Mouse (Mus musculus) R1 (cell line): ENCODE measurements around the gene Foxj1.
A peak's percentile ranks its signal among the peaks of the same experiment; 100 is the strongest.

Experiments
- DNase-seq: peaks from one replicate; pipeline ENCODE4 v3.0.0-alpha.2; 2018; ENCODE audit warnings: low read depth, low spot score

Gene Foxj1

GRCm38 (mm10) chr11:116305423-116305822 lies 29.8 kb downstream of the Foxj1 start:
- no peak for DNase-seq

- DNase-seq = no peak
These were observed 36.6 kb downstream of the Foxj1 start for GRCm38 (mm10) chr11:116298621-116299020.

GRCm38 (mm10) chr11:116298221-116298620 lies 37.0 kb downstream of the Foxj1 start:
- DNase-seq = no peak

- DNase-seq = no peak
These were observed 38.2 kb downstream of the Foxj1 start for GRCm38 (mm10) chr11:116297017-116297416.

- no peak for DNase-seq
These were observed 38.9 kb downstream of the Foxj1 start for GRCm38 (mm10) chr11:116296191-116296734.

GRCm38 (mm10) chr11:116294319-116294718 lies 40.9 kb downstream of the Foxj1 start:
- peak; percentile 80 for DNase-seq

DNA sequence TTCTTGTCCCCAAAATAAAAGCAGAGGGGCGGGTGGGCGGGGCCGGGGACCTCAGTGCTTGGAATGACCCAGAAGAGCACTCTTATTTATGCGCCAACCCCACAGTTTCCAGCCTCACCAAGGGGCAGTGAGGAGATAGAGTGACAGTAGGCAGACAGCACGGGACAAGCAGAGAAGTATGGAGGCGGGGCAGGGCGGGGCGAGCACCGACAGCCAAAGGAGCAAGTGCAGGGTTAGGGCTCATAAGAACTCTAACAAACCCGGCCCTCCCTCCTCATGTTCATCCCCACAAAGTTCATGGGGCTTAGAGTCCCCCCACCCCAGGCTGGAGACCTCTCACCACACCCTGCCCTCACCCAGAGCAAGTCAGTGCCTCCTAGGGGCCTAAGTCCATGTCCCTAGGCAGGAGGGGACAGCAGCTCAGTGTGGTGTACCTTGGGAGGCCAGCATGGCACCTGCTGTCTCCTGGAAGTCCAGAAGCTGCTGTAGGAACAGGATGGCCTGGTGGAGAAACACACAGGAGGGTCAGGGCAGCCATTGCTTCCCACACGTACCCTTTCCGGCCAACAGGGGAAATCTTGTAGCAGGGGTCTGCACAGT lies 41.6 kb downstream of the Foxj1 start:
- no peak for DNase-seq

GRCm38 (mm10) chr11:116292401-116292800 lies 42.8 kb downstream of the Foxj1 start:
- DNase-seq = no peak

- DNase-seq = no peak
These were observed 44.6 kb downstream of the Foxj1 start for GRCm38 (mm10) chr11:116290556-116290955.

- no peak for DNase-seq
These were observed 47.8 kb downstream of the Foxj1 start for GRCm38 (mm10) chr11:116287351-116287750.

DNA sequence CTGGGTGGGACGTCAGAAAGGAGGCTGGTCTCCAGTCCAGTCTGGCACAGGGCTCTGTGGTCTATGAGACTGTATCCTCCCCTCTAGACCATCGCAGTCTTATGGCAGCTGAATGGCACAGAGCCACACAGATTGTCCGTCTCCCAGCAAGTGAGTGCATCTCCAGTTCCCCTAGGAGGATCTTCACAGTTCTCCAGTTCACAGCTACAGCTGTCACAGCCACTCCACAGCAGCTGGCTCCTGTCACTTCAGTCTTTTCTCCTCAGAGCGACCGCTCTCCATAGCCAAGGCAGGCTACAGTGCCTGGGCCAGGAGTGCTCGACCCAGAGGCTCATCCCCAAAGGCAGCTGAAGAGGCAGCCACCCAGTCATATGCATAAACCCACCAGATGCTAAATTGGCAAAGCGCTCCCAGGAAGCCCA lies 49.4 kb downstream of the Foxj1 start:
- no peak for DNase-seq

GRCm38 (mm10) chr11:116283982-116284381 lies 51.2 kb downstream of the Foxj1 start:
- DNase-seq = no peak

DNA sequence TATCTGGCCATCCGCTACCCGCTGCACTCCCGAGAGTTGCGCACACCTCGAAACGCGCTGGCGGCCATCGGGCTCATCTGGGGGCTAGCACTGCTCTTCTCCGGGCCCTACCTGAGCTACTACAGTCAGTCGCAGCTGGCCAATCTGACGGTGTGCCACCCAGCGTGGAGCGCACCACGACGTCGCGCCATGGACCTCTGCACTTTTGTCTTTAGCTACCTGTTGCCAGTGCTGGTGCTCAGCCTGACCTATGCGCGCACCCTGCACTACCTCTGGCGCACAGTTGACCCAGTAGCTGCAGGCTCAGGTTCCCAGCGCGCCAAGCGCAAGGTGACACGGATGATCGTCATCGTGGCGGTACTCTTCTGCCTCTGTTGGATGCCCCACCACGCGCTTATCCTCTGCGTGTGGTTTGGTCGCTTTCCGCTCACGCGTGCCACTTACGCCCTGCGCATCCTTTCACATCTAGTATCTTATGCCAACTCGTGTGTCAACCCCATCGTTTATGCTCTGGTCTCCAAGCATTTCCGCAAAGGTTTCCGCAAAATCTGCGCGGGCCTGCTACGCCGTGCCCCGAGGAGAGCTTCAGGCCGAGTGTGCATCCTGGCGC lies 52.2 kb downstream of the Foxj1 start:
- no peak for DNase-seq

DNA sequence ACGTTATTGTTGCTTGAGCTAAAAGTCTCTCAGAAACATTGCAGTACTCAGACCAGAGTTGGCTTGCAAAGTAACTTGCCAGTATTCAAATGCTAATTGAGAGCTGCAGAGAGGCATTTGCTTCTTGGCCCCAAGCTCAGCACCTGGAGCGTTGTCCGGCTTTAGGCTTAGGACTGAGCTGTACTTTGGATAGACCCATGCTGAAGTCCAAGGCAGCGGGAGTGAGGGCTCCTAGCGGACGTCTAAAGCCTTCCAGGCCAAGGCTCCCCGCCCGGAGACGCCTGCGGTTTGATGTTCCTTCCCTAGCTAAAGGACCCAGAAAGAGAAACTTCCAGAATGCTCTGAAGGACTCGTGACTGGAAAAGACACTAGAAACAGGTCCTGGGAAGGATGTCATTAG lies 53.1 kb downstream of the Foxj1 start:
- DNase-seq = peak; percentile 87

DNA sequence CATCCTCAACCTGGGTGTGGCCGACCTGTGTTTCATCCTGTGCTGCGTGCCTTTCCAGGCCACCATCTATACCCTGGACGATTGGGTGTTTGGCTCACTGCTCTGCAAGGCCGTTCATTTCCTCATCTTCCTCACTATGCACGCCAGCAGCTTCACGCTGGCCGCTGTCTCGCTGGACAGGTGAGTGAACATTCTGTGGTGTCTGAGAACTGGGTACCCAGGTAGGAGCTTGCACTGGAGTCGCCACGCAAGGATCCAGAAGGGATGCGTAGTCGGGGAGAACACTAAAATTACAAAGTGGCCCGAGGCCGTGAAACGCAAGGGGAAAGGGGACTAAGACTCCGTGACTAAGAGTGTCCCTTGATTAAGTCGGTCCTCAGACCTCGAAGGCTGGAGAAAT lies 53.5 kb downstream of the Foxj1 start:
- peak; percentile 37 for DNase-seq

- DNase-seq = peak; percentile 64
These were observed 54.2 kb downstream of the Foxj1 start, which contains the start of gene Galr2 for GRCm38 (mm10) chr11:116280751-116281663. Gene Galr2 (plus strand): TSS chr11:116280939.
